Mouse (Mus musculus) ES-E14 (cell line): ENCODE results near the gene Tbkbp1. TPM values are rescaled to one million over a fixed set of nuclear protein-coding genes. Genes with fewer than 3 reads are reported as not detected.
"Not testable (repeated sequence)": the region's sequence is repeated elsewhere in the genome, so short reads cannot be mapped to it uniquely, and the experiment has no call there.

ENCODE experiments used
- DNase-seq: peaks from one replicate; pipeline ENCODE4 v3.0.0-alpha.2; 2013; ENCODE audit warnings: low read depth, low spot score
- H3K27ac ChIP-seq: 2 replicates; pipeline ENCODE4 v1.5.1; 2012; ENCODE audit warnings: low read depth, mild to moderate bottlenecking, low read length, moderate library complexity, mixed read lengths; ENCODE audit not compliant: poor library complexity, insufficient read depth, severe bottlenecking
- H3K36me3 ChIP-seq: 2 replicates; pipeline ENCODE4 v1.6.1; 2012; ENCODE audit warnings: mild to moderate bottlenecking, low read length, moderate library complexity, mixed read lengths; ENCODE audit not compliant: control insufficient read depth, poor library complexity, insufficient read depth, severe bottlenecking
- H3K4me1 ChIP-seq, 2 experiments: fragments of 150-350 bp in 1 of 2; sonication (generic) in 1 of 2; 2 replicates each; pipeline ENCODE4 v1.6.1; 2012; ENCODE audit warnings: low read length in 2 of 2, mild to moderate bottlenecking in 1 of 2, mixed read lengths in 1 of 2; ENCODE audit not compliant: control insufficient read depth in 2 of 2, insufficient read depth in 2 of 2, poor library complexity in 1 of 2
- H3K4me3 ChIP-seq, 2 experiments: fragments of 150-350 bp in 1 of 2; sonication (generic) in 1 of 2; 2 replicates each; pipeline ENCODE4 v1.5.1; 2012; ENCODE audit warnings: low read length in 2 of 2, low read depth in 1 of 2, mild to moderate bottlenecking in 1 of 2, mixed read lengths in 1 of 2; ENCODE audit not compliant: insufficient read depth in 1 of 2, poor library complexity in 1 of 2, severe bottlenecking in 1 of 2
- H3K9ac ChIP-seq: 2 replicates; pipeline ENCODE4 v1.6.1; 2012; ENCODE audit warnings: low read depth, mild to moderate bottlenecking, low read length, mixed read lengths; ENCODE audit not compliant: poor library complexity, insufficient read depth, severe bottlenecking
- H3K9me3 ChIP-seq: fragments of 150-350 bp; sonication (generic); 2 replicates; pipeline ENCODE4 v1.6.1; 2012; ENCODE audit warnings: low read depth, mild to moderate bottlenecking, low read length; ENCODE audit not compliant: control insufficient read depth, insufficient read depth
- CHD2 ChIP-seq: IDR thresholded peaks from 2 replicates; pipeline ENCODE4 v1.6.1; 2014; ENCODE audit warnings: mild to moderate bottlenecking, low read depth, low read length, inconsistent platforms
- HCFC1 ChIP-seq: IDR thresholded peaks from 2 replicates; pipeline ENCODE4 v1.6.1; 2012; ENCODE audit warnings: low read length, inconsistent platforms, borderline replicate concordance; ENCODE audit not compliant: insufficient read depth
- MAFK ChIP-seq: IDR thresholded peaks from 2 replicates; pipeline ENCODE4 v1.6.1; 2014; ENCODE audit warnings: mild to moderate bottlenecking, low read depth, low read length, inconsistent platforms; ENCODE audit not compliant: insufficient read depth
- ZC3H11A ChIP-seq: IDR thresholded peaks from 2 replicates; pipeline ENCODE4 v1.6.1; 2012; ENCODE audit warnings: low read depth, mild to moderate bottlenecking, inconsistent platforms, low read length, borderline replicate concordance
- ZNF384 ChIP-seq: IDR thresholded peaks from 2 replicates; pipeline ENCODE4 v1.6.1; 2012; ENCODE audit warnings: low read depth, low read length, inconsistent platforms
- in situ Hi-C, 2 experiments: fragments of 600-800 bp; cut with MboI; formaldehyde crosslinking; loops; one replicate each; pipeline ENCODE4 v1.15.1; 2025; ENCODE audit warnings: low sequenced_read_pairs in 2 of 2, inconsistent platforms in 1 of 2; ENCODE audit not compliant: unreplicated experiment in 2 of 2
- total RNA-seq: library from RNA; depleted of rRNA; stranded (reverse); fragments of 300-350 nt; gene quantifications from 2 replicates; pipeline ENCODE4 v1.2.3, GENCODE M21; 2012

Gene Tbkbp1
- total RNA-seq, 1 experiment: 4.5 TPM

DNA sequence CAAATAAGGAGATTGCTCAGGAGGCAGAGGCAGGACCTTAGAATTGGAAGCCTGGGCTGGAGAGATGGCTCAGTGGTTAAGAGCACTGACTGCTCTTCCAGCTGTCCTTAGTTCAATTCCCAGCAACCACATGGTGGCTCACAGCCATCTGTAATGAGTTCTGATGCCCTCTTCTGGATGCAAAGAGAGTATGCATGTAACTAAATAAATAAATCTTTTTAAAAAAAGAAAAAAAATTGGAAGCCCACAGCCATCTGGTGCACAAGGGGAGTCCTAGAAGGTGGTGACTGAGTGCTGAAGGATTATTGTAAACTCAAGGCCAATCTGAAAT, 41.3 kb upstream of the Tbkbp1 start:
- Histone ChIP-seq H3K9me3 (no peaks in the 10 kb centered on the region), H3K9ac (no peak overlapping the region), H3K36me3 (no peaks in the 10 kb centered on the region), H3K4me1 (peaks cover 4 to 12% of the 10 kb centered on the region in 2 experiments; a peak in 2 of 4 replicates), H3K27ac (no peak overlapping the region; the same call in 1 of the 2 replicates), H3K4me3 (no peak overlapping the region)
- TF ChIP-seq MAFK (no peak), ZNF384 (0 out of 2 replicates have a peak, but pooled peaks have one; percentile 41)
- no peak for DNase-seq
- in situ Hi-C loops: no loop called here

DNA sequence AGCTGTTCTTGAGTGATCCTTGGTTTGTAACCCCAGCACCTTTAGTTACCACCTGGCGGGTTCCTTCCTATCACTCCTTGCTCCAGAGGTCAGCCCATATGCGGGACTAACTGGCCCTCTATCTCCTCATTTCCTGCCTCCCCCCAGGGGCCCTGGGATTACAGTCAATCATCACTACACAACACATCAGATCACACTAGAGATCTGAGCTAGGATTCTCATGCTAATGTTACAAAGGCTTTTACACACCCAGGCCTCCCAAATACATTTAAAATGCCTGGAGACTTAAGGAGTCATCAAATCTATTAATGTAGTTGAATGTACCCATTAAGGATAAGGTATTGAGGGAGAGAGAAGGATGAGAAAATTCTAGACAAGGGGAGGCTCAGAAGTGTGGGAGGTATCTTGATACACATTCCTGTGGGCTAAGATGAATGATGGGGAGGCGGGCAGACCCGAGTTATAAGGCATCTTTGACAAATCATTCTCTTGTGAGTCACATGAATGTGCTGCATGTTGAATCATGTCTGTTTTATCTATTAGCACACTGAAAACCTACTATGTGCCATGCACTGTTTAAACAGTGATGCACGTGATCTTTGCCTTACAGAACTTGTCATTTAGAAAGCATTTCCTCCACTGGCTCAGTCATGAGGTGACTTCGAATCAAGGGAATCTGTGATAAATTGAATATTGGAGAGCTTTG, 40.8 kb upstream of the Tbkbp1 start:
- DNase-seq: no peak
- Histone ChIP-seq H3K9ac (0 out of 2 replicates have a peak overlapping the region, but pooled peaks have one; percentile 41), H3K9me3 (no peaks in the 10 kb centered on the region), H3K4me1 (peaks cover 4 to 12% of the 10 kb centered on the region in 2 experiments; a peak in 2 of 4 replicates), H3K4me3 (no peak overlapping the region), H3K27ac (no peak overlapping the region; the same call in 1 of the 2 replicates), H3K36me3 (no peaks in the 10 kb centered on the region)
- no peak for TF ChIP-seq ZC3H11A
- TF ChIP-seq ZNF384: no peak
- TF ChIP-seq MAFK: no peak
- TF ChIP-seq CHD2: no peak
- TF ChIP-seq HCFC1: no peak
- in situ Hi-C loops: no loop called here

DNA sequence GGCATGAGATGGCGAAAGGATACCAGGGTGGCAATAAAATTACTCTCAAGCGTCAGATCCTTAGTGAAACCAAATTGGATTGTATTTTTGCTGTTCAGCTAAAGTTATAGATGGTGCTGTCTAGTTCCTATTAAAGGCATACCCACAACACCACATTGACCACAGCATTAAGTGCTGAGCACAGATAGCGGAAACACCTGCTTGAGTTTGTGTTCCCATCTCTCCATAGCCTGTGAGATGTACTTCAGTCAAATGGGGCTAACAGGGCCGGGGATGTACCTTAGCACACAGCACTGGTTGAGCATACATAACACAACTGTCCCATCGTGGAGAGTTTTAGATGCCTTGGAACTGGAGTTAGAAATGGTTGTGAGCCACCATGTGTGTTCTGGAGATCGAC, 39.7 kb upstream of the Tbkbp1 start:
- Histone ChIP-seq H3K36me3 (peaks cover 2% of the 10 kb centered on the region), H3K27ac (no peak overlapping the region), H3K9ac (peak overlapping the region; percentile 7; the same call in 1 of the 2 replicates), H3K4me3 (no peak overlapping the region), H3K9me3 (no peaks in the 10 kb centered on the region), H3K4me1 (peaks cover 9 to 10% of the 10 kb centered on the region in 2 experiments; a peak in 2 of 4 replicates)
- in situ Hi-C loops: no loop called here
- no peak for DNase-seq
- no peak for TF ChIP-seq MAFK
- TF ChIP-seq CHD2: no peak
- no peak for TF ChIP-seq ZNF384
- TF ChIP-seq ZC3H11A: no peak
- TF ChIP-seq HCFC1: no peak

DNA sequence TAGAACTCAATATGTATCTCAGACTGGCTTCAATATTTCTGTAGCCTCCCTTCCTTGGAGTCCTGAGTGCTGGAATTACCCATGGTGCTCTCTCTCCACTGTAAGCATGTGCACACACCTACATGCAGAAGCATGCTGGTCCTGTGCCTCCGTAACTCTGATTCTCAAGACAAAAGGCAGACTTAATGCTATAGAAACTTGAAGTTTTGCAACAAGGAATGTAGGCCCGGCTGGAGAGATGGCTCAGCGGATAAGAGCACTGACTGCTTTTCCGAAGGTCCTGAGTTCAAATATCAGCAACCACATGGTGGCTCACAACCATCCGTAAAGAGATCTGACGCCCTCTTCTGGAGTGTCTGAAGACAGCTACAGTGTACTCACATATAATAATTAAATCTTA, 38.4 kb upstream of the Tbkbp1 start:
- H3K9me3 ChIP-seq, DNase-seq, H3K4me1 ChIP-seq, in situ Hi-C loops, H3K4me3 ChIP-seq, H3K36me3 ChIP-seq: not testable (repeated sequence)
- peak overlapping the region; percentile 54; the same call in 1 of the 2 replicates for H3K9ac ChIP-seq
- H3K27ac ChIP-seq: peak overlapping the region; percentile 98; the same call in 1 of the 2 replicates

DNA sequence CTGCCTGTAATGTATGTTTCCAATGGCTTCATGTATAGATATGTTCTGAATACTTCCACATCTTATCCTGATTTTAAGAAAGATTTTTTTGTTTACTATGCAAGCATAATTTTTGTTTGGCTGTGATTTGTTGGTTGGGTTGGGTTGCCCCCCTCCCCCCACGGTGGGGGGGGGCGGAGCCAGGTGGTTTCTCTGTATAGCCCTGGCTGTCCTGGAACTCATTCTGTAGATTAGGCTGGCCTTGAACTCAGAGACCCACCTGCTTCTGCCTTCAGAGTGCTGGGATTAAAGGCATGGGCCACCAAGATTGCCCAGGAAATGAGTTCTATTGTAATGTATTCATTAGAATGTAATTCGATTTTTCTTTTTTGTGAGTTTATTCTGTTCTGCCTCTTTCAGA, 37.9 kb upstream of the Tbkbp1 start:
- in situ Hi-C loops: no loop called here
- DNase-seq: no peak
- Histone ChIP-seq H3K4me1 (peaks cover 9 to 10% of the 10 kb centered on the region in 2 experiments; a peak in 3 of 4 replicates), H3K36me3 (peaks cover 11% of the 10 kb centered on the region), H3K9me3 (no peaks in the 10 kb centered on the region), H3K27ac (peak overlapping the region; percentile 98; the same call in 1 of the 2 replicates), H3K4me3 (peak overlapping the region; percentile 76 to 94), H3K9ac (peak overlapping the region; percentile 94; the same call in 1 of the 2 replicates)
- TF ChIP-seq MAFK: no peak
- TF ChIP-seq CHD2: no peak
- TF ChIP-seq ZNF384: no peak
- no peak for TF ChIP-seq ZC3H11A
- TF ChIP-seq HCFC1: no peak
